Mouse (Mus musculus): Measurements from ENCODE around the gene Ctc1. TPM values are rescaled to one million over a fixed set of nuclear protein-coding genes. Genes with fewer than 3 reads are reported as not detected.
"Not testable (repeated sequence)": the region's sequence is repeated elsewhere in the genome, so short reads cannot be mapped to it uniquely, and the experiment has no call there.

Ctc1 gene
- total RNA-seq, 2 experiments from 2014 or later: 12.5 to 14.3 TPM

DNA sequence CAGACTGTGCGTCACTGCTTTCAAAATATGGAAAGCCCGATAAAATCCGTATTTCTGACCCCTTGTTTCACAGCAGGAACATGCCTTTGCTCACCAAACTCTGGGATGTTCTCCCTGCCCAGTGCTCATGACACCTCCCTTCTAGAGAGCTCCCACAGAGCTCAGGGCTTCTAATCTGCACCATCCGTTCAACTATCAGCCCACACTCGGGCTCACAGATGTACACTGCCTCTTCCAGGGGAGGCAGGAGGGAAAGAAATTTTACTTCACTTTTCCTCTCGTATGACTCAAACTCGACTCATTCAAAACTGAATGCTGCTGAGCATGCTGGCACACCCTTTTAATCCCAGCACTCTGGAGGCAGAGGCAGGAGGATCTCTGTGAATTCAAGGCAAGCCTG lies 10.5 kb upstream of the Ctc1 start:
- no peak for DNase-seq
- intact Hi-C loops (cut with DNase I): no loop called here

DNA sequence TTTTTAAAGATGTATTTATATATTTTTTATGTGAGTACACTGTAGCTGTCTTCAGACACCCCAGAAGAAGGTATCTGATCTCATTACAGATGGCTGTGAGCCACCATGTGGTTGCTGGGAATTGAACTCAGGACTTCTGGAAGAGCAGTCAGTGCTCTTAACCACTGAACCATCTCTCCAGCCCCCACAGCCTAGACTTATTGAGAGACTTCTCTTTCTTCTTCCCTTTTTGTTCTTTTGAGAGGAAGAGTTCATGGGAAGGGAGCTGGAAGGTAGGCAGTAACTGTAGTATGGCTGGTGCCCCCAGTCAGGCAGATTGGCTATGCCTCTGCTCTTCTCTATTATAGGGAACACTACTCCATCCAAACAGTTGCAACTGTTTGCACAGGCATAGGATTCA lies 9.1 kb upstream of the Ctc1 start:
- DNase-seq; intact Hi-C loops (cut with DNase I): not testable (repeated sequence)

DNA sequence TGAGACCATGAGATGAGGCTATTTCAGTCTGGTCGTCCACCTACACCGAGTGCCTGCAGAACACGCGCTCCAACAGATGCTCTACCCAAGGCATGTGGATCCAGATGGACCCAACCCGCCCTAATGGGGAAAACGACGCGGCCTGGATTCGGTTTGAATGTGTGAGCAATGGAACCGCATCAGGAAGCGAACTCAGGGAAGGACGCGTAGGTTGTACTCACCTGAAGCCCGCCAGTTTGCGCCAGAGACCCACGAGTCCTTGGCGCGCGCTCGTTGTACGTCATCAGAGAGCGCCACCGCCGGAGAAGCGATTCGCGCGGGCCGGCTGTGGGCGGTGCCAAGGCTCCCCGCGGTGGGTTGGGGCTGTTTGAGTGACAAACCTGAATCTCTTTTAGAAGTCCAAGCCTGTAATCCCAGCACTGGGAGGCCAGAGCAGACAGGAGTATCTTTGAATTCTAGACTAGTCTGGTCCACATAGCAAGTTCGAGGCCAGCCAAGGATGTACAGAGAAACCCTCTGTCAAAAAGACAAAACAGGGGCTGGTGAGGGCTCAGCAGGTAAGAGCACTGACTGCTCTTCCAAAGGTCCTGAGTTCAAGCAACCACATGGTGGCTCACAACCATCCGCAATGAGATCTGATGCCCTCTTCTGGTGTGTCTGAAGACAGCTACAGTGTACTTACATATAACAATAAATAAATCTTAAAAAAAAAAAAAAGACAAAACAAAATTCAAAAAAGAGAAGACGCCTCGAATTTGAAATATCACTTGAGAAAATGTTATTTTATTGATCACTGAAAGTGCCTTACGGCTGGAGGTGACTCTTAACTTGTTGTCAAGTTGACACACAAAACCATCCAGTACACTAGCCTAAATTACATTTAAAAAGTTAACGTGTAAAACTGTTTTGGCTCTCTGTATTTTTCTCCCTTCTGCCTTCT lies 7.3 kb upstream of the Ctc1 start, which contains the start of gene Pfas:
Gene Pfas, minus strand, starts transcription at position 279 of the 940 bp plus-strand sequence.
- peak; percentile 87 to 89 for DNase-seq
- intact Hi-C loops (cut with DNase I): no loop called here

DNA sequence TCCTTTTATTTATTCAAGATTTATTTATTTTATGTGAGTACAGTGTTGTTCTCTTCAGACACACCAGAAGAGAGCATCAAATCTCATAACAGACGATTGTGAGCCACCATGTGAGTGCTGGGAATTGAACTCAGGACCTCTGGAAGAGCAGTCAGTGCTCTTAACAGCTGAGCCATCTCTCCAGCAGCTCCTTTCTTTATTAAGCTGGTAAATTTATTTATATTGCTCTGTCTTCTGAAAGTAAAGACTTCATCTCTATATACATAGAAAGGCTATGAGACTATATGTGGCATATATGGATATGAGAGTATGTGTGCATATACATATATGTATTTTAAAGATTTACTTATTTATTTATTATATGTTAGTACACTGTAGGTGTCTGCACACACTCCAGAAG lies 6.2 kb upstream of the Ctc1 start:
- DNase-seq: no peak

DNA sequence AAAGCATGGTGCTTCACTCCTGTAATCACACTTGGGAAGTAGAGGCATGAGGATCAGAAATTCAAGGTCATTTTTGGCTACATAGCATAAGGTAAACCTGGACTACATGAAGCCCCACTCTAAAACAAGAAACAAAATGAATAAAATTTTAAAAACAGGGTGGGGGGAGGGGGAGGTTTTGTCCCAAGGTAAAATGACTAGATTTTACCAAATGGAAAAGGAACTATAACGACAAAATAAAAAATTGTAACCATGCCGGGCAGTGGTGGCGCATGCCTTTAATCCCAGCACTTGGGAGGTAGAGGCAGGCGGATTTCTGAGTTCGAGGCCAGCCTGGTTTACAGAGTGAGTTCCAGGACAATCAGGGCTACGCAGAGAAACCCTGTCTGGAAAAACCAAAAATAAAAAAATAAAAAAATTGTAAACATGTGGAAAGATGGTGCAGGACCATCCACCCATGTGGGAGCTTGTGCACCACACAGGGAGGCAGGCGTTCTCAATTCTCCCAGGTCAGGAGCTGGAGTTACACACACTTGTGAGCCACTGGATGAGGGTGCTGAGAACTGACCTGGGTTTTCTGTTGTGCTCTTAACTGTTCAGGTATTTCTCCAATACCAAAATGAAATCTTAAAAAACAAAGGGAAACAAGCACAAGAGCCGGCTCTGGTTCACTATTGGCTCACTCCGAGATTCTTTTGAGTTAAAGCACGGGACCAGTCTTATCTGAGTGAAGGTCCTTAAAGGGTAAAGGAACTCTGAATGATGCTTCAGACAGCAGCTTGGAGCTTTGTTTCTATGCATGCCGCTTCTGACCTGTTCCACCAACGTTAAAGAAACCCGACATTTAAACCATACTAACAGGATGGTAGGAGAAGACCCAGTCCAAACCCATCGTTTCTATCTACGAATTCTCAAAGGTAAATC lies 5.0 kb upstream of the Ctc1 start:
- no peak for DNase-seq
- intact Hi-C loops (cut with DNase I): loop anchor here (5.0 kb wide), 1 partner anchor 43 kb away; the partner anchor contains the start of gene Slc25a35

More for the DNA sequence above, 6.2 kb upstream of the Ctc1 start:
- intact Hi-C loops (cut with DNase I): no loop called here

DNA sequence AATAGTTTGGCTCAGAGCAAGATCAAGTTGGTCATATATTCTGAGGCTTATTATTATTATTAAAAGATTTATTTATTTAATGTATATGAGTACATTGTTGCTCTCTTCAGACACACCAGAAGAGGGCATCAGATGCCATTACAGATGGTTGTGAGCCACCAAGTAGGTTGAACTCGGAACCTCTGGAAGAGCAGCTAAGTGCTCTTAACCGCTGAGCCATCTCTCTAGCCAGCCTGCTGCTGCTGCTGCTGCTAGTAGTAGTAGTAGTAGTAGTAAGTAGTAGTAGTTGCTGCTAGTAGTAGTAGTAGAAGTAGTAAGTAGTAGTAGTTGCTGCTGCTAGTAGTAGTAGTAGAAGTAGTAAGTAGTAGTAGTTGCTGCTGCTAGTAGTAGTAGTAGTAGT lies 4.3 kb upstream of the Ctc1 start:
- DNase-seq: not testable (repeated sequence)
- intact Hi-C loops (cut with DNase I): loop anchor here (5.0 kb wide), 1 partner anchor 44 kb away; the partner anchor contains the start of gene Slc25a35

DNA sequence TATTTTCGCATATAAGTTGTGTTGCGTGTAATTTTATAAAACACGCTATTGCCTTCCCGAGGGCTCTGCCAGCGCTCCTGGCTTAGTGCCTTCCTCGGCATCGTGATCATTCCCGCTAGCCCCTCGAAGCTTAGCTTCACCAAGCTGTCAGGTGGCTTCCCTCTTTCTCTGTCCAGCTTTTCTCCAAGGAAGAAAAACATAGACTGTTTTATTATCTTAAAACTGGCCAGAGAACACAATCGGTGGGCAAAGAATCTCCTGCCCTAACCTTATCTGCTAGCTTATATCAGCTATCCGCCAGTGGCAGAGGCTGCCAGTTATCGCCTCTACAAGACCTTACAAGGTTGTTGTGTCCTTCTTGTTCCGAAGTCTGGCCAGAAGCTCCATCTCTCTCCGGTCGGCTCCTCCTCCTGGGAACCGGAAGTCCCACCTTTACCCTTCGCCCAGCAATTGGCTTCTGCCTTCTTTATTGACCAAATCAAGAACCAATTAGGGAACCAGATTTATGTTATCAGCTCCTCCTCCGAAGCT lies 3.6 kb upstream of the Ctc1 start:
- intact Hi-C loops (cut with DNase I): loop anchor here (5.0 kb wide), 1 partner anchor 45 kb away; the partner anchor contains the start of gene Slc25a35
- DNase-seq: peak; percentile 87 to 89

DNA sequence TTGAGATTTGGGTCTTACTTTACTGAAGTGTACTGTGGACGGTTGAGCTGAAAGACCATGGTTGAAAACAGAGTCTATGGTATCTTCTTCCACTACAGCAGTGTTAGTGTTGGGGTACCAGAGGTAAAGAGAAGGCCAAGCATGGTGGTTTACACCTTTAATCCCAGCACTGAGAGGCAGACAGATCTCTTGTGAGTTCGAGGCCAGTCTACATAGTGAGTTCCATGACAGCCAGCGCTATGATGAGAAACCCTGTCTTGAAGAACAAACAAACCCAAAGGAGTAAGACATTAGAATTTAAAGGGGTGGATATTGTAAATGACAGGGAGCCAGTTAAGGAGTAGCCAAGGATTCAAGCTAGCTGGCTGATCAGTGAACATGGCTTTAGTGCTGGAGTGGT lies 1.0 kb downstream of the Ctc1 start:
- DNase-seq: no peak
- intact Hi-C loops (cut with DNase I): no loop called here

DNA sequence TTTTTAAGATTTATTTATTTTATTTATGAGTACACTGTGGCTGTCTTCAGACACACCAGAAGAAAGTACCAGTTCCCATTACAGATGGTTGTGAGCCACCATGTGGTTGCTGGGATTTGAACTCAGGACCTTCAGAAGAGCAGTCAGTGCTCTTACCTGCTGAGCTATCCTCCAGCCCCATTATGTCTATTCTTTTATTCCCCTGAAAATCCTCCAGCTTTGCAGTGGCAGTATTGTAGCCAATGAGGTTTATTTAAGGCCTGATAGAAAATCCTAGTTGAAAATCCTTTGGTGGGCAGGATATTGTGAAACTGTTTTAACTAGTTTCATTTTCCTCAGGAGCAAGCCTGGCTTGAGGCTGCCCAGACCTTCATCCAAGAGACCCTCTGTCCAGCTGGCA lies 5.0 kb downstream of the Ctc1 start:
- no peak for DNase-seq
- intact Hi-C loops (cut with DNase I): no loop called here

DNA sequence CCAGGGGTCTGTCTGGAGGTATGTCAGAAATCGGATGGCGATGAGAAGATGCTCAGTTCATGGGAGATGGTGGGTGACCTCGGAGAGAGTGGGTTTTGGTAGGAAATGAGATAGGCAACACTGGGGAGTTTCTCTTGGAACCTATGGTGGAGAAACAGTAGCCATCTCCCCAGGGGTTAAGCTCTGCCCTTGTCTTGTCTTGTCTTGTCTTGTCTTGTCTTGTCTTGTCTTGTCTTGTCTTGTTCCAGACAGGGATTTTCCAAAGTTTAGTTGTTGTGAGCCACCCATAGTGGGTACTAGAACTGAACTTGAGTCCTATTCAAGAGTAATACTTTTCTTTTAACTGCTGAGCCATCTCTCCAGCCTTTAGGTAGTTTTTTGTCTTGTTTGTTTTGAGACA lies 10.9 kb downstream of the Ctc1 start:
- intact Hi-C loops (cut with DNase I): no loop called here
- DNase-seq: no peak

DNA sequence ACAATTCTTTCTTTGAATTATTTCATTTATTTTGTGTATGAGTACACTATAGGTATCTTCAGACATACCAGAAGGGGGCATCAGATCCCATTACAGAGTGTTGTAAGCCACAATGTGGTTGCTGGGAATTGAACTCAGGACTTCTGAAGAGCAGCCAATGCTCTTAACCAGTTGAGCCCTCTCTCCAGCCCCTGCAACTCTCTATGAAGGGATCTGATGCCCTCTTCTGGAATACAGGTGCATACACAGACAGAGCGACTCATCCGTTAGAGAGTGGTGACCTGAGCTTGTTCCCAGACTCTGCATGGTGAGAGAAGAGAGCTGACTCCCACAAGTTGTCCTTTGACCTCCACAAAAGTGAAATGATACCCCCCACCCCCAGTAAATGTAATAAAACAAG lies 13.1 kb downstream of the Ctc1 start:
- intact Hi-C loops (cut with DNase I): no loop called here
- no peak for DNase-seq

DNA sequence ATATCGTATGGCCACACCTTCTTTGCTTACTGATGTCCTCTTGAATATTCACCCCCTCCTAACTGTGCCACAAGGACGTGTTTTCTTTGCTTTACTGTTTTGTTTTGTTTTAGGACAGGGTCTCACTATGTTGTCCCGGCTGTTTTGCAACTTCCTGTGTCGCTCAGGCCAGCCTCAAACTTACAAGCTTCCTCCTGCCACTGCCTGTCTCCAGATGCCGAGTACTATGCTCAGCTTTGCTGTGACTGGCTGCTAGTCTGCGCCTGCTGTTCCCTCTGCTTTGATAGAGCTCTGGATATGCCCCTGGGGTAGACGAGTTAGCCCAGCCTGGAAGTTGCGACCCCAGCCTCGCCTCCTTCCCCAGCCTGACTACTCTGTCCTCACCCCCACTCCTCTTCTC lies 17.8 kb downstream of the Ctc1 start:
- no peak for DNase-seq
- intact Hi-C loops (cut with DNase I): no loop called here

DNA sequence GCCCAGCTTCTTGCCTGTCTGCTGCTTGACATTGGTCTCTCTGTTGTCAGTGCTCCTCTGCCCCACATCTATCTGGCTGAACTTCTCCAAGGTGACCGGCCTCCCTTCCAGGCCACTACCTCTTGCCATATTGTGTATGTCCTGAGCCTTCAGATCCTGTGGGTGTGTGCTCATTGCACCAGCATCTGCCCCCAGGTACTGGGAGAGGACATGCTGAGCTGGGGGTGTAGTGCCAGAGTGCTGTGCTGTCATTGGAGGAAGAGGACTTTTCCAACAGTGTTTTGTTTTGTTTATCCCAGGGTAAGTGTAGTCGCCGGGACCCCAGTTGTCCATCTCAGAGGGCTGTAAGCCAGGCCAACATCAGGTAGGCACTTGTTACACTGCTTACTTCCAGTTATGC lies 18.9 kb downstream of the Ctc1 start:
- intact Hi-C loops (cut with DNase I): no loop called here
- no peak for DNase-seq

DNA sequence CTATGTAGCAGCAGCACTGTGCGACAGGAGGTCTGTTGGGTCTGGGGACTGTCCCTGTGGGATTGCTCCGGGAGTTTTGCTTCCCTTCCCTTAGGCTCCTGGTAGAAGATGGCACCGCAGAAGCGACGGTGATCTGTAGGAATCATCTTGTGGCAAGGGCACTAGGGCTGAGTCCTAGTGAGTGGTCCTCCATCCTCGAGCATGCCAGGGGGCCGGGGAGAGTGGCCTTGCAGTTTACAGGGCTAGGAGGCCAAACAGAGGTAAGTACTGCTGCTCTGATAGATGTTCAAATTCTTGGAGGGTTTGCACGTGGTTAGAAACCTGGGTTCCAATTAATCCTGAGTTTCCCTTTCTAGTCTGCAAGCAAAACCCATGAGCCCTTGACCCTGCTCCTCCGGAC lies 19.7 kb downstream of the Ctc1 start:
- intact Hi-C loops (cut with DNase I): no loop called here
- no peak for DNase-seq

DNA sequence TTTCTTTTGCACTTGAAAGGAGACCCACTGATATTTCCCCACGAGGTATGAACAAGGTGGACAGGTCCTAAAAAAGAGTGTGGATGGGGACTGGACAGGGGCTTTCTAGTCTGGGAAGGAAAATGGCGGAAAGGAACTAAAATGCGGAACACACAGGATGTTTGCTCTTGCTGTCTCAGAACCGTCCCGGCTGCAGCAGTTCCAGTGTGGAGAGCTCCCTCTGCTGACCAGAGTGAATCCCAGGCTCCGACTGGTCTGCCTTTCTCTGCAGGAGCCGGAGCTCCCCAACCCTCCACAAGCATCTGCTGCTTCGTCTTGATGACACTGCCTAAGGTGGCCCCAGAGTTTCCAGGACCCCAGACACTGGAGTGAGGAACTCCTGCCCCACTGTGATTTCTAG lies 20.1 kb downstream of the Ctc1 start:
- intact Hi-C loops (cut with DNase I): loop anchor here (1.0 to 2.0 kb wide), 2 partner anchors 69 to 132 kb away; no protein-coding TSS in a partner anchor
- DNase-seq: peak; percentile 84 to 86

DNA sequence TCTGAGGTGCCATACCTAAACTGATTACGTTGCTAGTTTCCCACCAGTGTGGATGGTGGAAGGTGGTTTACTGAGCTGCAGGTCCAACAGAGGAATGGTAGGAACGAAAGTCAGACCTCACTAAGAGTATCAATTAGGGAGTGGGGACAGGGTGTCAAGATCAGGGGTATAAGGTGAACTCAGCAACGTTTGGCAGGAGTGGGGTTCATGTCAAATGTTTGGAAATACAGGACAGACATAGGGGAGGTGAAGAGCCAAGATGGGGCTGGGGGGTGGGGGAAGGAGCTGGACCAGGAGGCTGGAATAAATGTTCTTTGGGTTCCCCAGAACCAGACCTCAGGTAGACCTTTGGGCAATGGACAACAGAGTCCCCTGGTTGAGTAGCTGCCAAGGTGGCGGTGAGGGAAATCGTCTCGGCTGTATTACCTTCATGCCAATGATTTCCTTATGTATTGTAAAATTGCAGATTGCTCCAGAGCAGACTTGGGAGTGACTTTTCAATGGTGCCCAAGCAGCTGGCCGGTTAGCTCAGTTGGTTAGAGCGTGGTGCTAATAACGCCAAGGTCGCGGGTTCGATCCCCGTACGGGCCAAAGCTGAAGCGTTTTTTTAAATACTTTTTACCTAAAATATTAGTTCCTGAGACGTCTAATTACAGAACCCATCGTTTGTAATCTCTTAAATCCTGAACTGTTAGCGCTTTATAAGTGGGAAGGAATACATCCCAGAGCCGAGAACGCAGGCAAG lies 20.9 kb downstream of the Ctc1 start:
- peak; percentile 91 to 94 for DNase-seq
- intact Hi-C loops (cut with DNase I): loop anchor here (1.0 to 2.0 kb wide), 3 partner anchors 26 to 132 kb away; no protein-coding TSS in a partner anchor

DNA sequence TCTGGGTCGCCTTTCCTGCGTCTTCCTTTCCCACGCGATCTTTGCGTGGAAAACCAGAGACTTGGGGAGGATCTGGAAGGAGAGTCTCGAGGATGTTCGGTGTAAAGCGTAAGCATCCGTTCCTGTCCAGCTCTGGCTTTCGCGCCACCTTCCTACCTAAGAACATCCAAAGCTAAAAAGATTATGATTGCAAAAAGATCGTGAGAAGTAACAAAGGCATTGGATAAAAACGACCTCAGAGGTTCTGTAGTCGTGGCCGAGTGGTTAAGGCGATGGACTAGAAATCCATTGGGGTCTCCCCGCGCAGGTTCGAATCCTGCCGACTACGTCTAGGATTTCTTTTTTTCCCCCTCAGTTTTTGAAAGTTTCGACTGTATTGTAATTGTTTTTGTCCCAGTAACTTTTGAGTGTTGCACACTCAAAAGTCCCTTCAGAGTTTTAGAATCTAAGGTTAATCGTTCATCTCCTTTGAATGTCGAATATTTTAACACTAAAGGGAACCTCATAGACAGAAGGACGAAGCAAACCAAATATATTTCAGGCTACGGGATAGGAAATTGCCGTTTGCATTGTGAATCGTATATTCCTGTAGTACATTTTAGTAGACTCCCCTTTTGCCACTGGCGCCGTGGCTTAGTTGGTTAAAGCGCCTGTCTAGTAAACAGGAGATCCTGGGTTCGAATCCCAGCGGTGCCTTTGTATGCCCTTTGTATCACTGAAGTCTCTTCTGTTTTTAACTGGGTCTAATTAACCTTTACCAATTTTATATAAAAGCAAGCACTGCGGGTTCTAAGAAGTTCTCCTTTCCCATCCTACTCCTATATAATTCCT lies 21.7 kb downstream of the Ctc1 start:
- intact Hi-C loops (cut with DNase I): loop anchor here (1.0 to 2.0 kb wide), 2 partner anchors 25 to 71 kb away; no protein-coding TSS in a partner anchor
- DNase-seq: peak; percentile 86 to 88

DNA sequence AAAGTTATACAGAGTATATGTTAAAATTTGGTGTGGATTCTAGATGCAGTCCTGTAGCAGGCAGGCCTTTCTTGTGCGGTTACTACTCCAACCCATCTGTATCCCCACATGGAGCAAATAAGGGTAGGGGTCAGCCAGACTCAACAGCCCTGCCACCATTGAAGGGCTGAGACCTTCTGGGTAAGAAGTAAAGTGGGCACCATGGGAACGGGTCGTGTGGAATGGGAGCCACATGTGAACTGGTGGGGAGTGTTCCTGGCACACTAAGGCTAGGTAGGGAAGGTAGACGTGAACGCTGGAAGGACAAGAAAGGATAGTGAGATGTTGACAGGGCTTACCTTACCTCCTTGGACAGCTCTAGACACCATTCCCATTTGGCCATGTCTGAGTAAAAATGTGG lies 22.5 kb downstream of the Ctc1 start:
- DNase-seq: no peak
- intact Hi-C loops (cut with DNase I): no loop called here
